Mouse (Mus musculus) midbrain, embryonic 16.5 days (tissue): Measurements from ENCODE around the gene Ttyh1. TPM values are rescaled to one million over a fixed set of nuclear protein-coding genes. Genes with fewer than 3 reads are reported as not detected.

Source experiments
- ATAC-seq: fragments of 200-750 bp; cut with Nextera tagmentation; 2 replicates; pipeline ENCODE4 v1.8.0; 2017; ENCODE audit warnings: moderate TSS enrichment
- H3K27ac ChIP-seq: fragments of 300-500 bp; sonication (generic); 2 replicates; pipeline ENCODE4 v1.5.1; 2014; ENCODE audit warnings: mild to moderate bottlenecking, low read length, mixed read lengths
- H3K27me3 ChIP-seq: fragments of 300-500 bp; sonication (generic); 2 replicates; pipeline ENCODE4 v1.6.1; 2014; ENCODE audit warnings: low read depth, low read length, mixed read lengths; ENCODE audit not compliant: control insufficient read depth, insufficient read depth
- H3K36me3 ChIP-seq: fragments of 300-500 bp; sonication (generic); 2 replicates; pipeline ENCODE4 v1.6.1; 2014; ENCODE audit warnings: mild to moderate bottlenecking, low read length, moderate library complexity, mixed read lengths; ENCODE audit not compliant: control insufficient read depth, insufficient read depth
- H3K4me1 ChIP-seq: fragments of 300-500 bp; sonication (generic); 2 replicates; pipeline ENCODE4 v1.6.1; 2014; ENCODE audit warnings: mild to moderate bottlenecking, low read length, mixed read lengths; ENCODE audit not compliant: control insufficient read depth, insufficient read depth
- H3K4me2 ChIP-seq: fragments of 300-500 bp; sonication (generic); 2 replicates; pipeline ENCODE4 v1.6.1; 2014; ENCODE audit warnings: mild to moderate bottlenecking, low read length, mixed read lengths
- H3K4me3 ChIP-seq: fragments of 300-500 bp; sonication (generic); 2 replicates; pipeline ENCODE4 v1.5.1; 2014; ENCODE audit warnings: low read depth, mild to moderate bottlenecking, low read length, moderate library complexity, mixed read lengths
- H3K9ac ChIP-seq: fragments of 300-500 bp; sonication (generic); 2 replicates; pipeline ENCODE4 v1.6.1; 2014; ENCODE audit warnings: low read depth, low read length, mixed read lengths
- H3K9me3 ChIP-seq: fragments of 300-500 bp; sonication (generic); replicated peaks from 2 replicates; pipeline ENCODE4 v1.6.1; 2014; ENCODE audit warnings: mild to moderate bottlenecking, low read length, mixed read lengths; ENCODE audit not compliant: control insufficient read depth, poor library complexity, severe bottlenecking
- WGBS: fragments of 180-500 bp; shearing (Covaris S2); extraction: QIAGEN DNeasy Blood & Tissue Kit; methylation state at CpG from one replicate; pipeline ENCODE4 v1.1.7; 2014; 5-methylcytosine and 5-hydroxymethylcytosine counted together
- polyA plus RNA-seq: library from polyadenylated mRNA; unstranded; fragments of >200 nt; fragmentation: Nextera tagmentation; extraction: Ambion mirVana; gene quantifications from 2 replicates; pipeline ENCODE4 v1.2.1, GENCODE M21; 2015

The Ttyh1 gene
- polyA plus RNA-seq, 1 experiment from 2014 or later = 158 TPM

GRCm38 (mm10) chr7:4087238-4087895 is 31.8 kb upstream of the Ttyh1 start:
- Histone ChIP-seq H3K4me1 (no peaks in the 10 kb centered on the region), H3K4me2 (no peak overlapping the region), H3K9ac (no peak overlapping the region), H3K36me3 (no peaks in the 10 kb centered on the region), H3K9me3 (no peaks in the 10 kb centered on the region), H3K27ac (no peak overlapping the region), H3K4me3 (no peak overlapping the region), H3K27me3 (no peaks in the 10 kb centered on the region)
- no peak for ATAC-seq
- WGBS = 86% methylated on average over 4 of the region's 4 CpGs

GRCm38 (mm10) chr7:4087896-4088480 is 31.2 kb upstream of the Ttyh1 start:
- WGBS = 87% methylated on average over 6 of the region's 6 CpGs

GRCm38 (mm10) chr7:4088679-4089078 is 30.5 kb upstream of the Ttyh1 start:
- Histone ChIP-seq H3K9ac (no peak overlapping the region), H3K27me3 (no peaks in the 10 kb centered on the region), H3K4me2 (no peak overlapping the region), H3K4me1 (no peaks in the 10 kb centered on the region), H3K9me3 (no peaks in the 10 kb centered on the region), H3K4me3 (no peak overlapping the region), H3K27ac (no peak overlapping the region), H3K36me3 (no peaks in the 10 kb centered on the region)
- WGBS = 84% methylated on average over 2 of the region's 2 CpGs
- ATAC-seq = no peak

More at GRCm38 (mm10) chr7:4087896-4088480, 31.2 kb upstream of the Ttyh1 start:
- no peaks in the 10 kb centered on the region for H3K27me3 ChIP-seq
- H3K9me3 ChIP-seq = no peaks in the 10 kb centered on the region
- no peaks in the 10 kb centered on the region for H3K4me1 ChIP-seq
- no peak overlapping the region for H3K4me2 ChIP-seq
- H3K27ac ChIP-seq = no peak overlapping the region
- no peak for ATAC-seq
- H3K4me3 ChIP-seq = no peak overlapping the region
- no peaks in the 10 kb centered on the region for H3K36me3 ChIP-seq
- no peak overlapping the region for H3K9ac ChIP-seq

- WGBS = 43% methylated on average over 8 of the region's 8 CpGs
- no peak overlapping the region for H3K9ac ChIP-seq
- ATAC-seq = no peak; the same call in 1 of the 2 replicates
- H3K4me2 ChIP-seq = no peak overlapping the region
- no peaks in the 10 kb centered on the region for H3K36me3 ChIP-seq
- no peaks in the 10 kb centered on the region for H3K9me3 ChIP-seq
- H3K4me1 ChIP-seq = no peaks in the 10 kb centered on the region
- H3K27ac ChIP-seq = no peak overlapping the region
- no peak overlapping the region for H3K4me3 ChIP-seq
- H3K27me3 ChIP-seq = no peaks in the 10 kb centered on the region
These were observed 28.0 kb upstream of the Ttyh1 start for GRCm38 (mm10) chr7:4091170-4091569.

GRCm38 (mm10) chr7:4098301-4098700 is 20.9 kb upstream of the Ttyh1 start:
- H3K27me3 ChIP-seq = no peaks in the 10 kb centered on the region
- H3K4me1 ChIP-seq = no peaks in the 10 kb centered on the region
- no peak overlapping the region for H3K4me2 ChIP-seq
- ATAC-seq = no peak
- 91% methylated on average over 2 of the region's 2 CpGs for WGBS
- no peaks in the 10 kb centered on the region for H3K36me3 ChIP-seq
- H3K27ac ChIP-seq = no peak overlapping the region
- no peaks in the 10 kb centered on the region for H3K9me3 ChIP-seq
- H3K4me3 ChIP-seq = no peak overlapping the region
- no peak overlapping the region for H3K9ac ChIP-seq

GRCm38 (mm10) chr7:4098832-4099231 is 20.4 kb upstream of the Ttyh1 start:
- WGBS = 81% methylated on average over 2 of the region's 2 CpGs
- ATAC-seq = no peak
- Histone ChIP-seq H3K4me3 (no peak overlapping the region), H3K27me3 (no peaks in the 10 kb centered on the region), H3K9ac (no peak overlapping the region), H3K27ac (no peak overlapping the region), H3K9me3 (no peaks in the 10 kb centered on the region), H3K4me1 (no peaks in the 10 kb centered on the region), H3K4me2 (no peak overlapping the region), H3K36me3 (no peaks in the 10 kb centered on the region)

- no peak for ATAC-seq
- no peaks in the 10 kb centered on the region for H3K27me3 ChIP-seq
These were observed 18.1 kb upstream of the Ttyh1 start for GRCm38 (mm10) chr7:4101144-4101543.

GRCm38 (mm10) chr7:4103411-4103810 is 15.8 kb upstream of the Ttyh1 start:
- H3K27me3 ChIP-seq = no peaks in the 10 kb centered on the region
- WGBS = 20% methylated on average over 4 of the region's 4 CpGs
- H3K27ac ChIP-seq = no peak overlapping the region
- H3K4me1 ChIP-seq = no peaks in the 10 kb centered on the region
- no peak overlapping the region for H3K4me3 ChIP-seq
- no peak overlapping the region for H3K4me2 ChIP-seq
- H3K9ac ChIP-seq = no peak overlapping the region
- no peaks in the 10 kb centered on the region for H3K9me3 ChIP-seq
- no peak for ATAC-seq
- no peaks in the 10 kb centered on the region for H3K36me3 ChIP-seq

More at GRCm38 (mm10) chr7:4101144-4101543, 18.1 kb upstream of the Ttyh1 start:
- Histone ChIP-seq H3K9ac (no peak overlapping the region), H3K9me3 (no peaks in the 10 kb centered on the region), H3K4me3 (no peak overlapping the region), H3K27ac (no peak overlapping the region), H3K4me2 (no peak overlapping the region), H3K4me1 (no peaks in the 10 kb centered on the region), H3K36me3 (no peaks in the 10 kb centered on the region)
- WGBS = 85% methylated on average over 5 of the region's 5 CpGs

- H3K36me3 ChIP-seq = no peaks in the 10 kb centered on the region
- no peak for ATAC-seq
- 38% methylated on average over 3 of the region's 3 CpGs for WGBS
- no peak overlapping the region for H3K4me2 ChIP-seq
- no peak overlapping the region for H3K9ac ChIP-seq
- no peaks in the 10 kb centered on the region for H3K27me3 ChIP-seq
- H3K4me3 ChIP-seq = no peak overlapping the region
- H3K27ac ChIP-seq = no peak overlapping the region
- H3K4me1 ChIP-seq = no peaks in the 10 kb centered on the region
- H3K9me3 ChIP-seq = no peaks in the 10 kb centered on the region
These were observed 7.4 kb upstream of the Ttyh1 start for GRCm38 (mm10) chr7:4111766-4112165.
